Mouse (Mus musculus): Measurements from ENCODE around the gene Pramef20. TPM values are rescaled to one million over a fixed set of nuclear protein-coding genes. Genes with fewer than 3 reads are reported as not detected.
A peak's percentile ranks its signal among the peaks of the same experiment; 100 is the strongest.
"Not testable (repeated sequence)": the region's sequence is repeated elsewhere in the genome, so short reads cannot be mapped to it uniquely, and the experiment has no call there.

The Pramef20 gene
- polyA plus RNA-seq (2015; fragmentation: Nextera tagmentation; extraction: Ambion mirVana) = not detected in 2 replicates

GRCm38 (mm10) chr4:144377911-144378310 lies at the start of gene Pramef20:
Gene Pramef20, minus strand, starts transcription at chr4:144377933.
- Histone ChIP-seq H3K27ac (no peak within 1 kb of the TSS), H3K9ac (no peak within 1 kb of the TSS), H3K4me3 (no peak within 1 kb of the TSS), H3K4me2 (no peak within 1 kb of the TSS), H3K4me1 (no peaks in the 10 kb centered on the region), H3K36me3 (no peaks in the 10 kb centered on the region), H3K27me3 (no peaks in the 10 kb centered on the region), H3K9me3 (no peaks in the 10 kb centered on the region)
- no peak for ATAC-seq (ENCODE audit: insufficient number of reproducible peaks, low FRiP score, low TSS enrichment, low read depth)
- WGBS = 52% methylated on average over 2 of the region's 2 CpGs

DNA sequence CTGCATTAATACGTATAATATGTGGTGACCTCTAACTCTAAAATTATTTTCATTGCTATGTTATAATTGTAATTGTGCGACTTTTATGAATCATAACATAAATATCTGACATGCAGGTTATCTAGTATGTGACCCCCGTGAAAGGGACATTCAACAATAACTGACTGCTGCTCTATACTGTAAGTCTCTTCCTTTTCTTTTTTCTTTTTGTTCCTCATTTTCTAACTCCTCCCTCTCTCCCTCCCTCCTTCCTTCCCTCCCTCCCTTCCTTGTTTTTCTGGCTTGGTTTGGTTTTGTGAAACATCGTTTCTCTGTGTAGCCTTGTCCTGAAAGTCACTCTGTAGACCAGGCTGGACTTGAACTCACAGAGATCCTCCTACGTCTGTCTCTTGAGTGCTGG lies 46.9 kb upstream of the Pramef20 start:
- Histone ChIP-seq H3K4me3 (no peak overlapping the region), H3K4me2 (no peak overlapping the region), H3K9ac (no peak overlapping the region), H3K9me3 (no peaks in the 10 kb centered on the region), H3K27ac (no peak overlapping the region), H3K4me1 (no peaks in the 10 kb centered on the region), H3K36me3 (no peaks in the 10 kb centered on the region), H3K27me3 (no peaks in the 10 kb centered on the region)
- WGBS = 74% methylated on average over 5 of the region's 5 CpGs
- no peak for ATAC-seq (ENCODE audit: insufficient number of reproducible peaks, low FRiP score, low TSS enrichment, low read depth)

- Histone ChIP-seq H3K4me3 (no peak overlapping the region), H3K9ac (no peak overlapping the region), H3K4me2 (no peak overlapping the region), H3K9me3 (no peaks in the 10 kb centered on the region), H3K27ac (no peak overlapping the region), H3K36me3 (no peaks in the 10 kb centered on the region), H3K4me1 (no peaks in the 10 kb centered on the region), H3K27me3 (no peaks in the 10 kb centered on the region)
- no peak for ATAC-seq (ENCODE audit: insufficient number of reproducible peaks, low FRiP score, low TSS enrichment, low read depth)
Observed at GRCm38 (mm10) chr4:144420644-144421043, 42.9 kb upstream of the Pramef20 start.

DNA sequence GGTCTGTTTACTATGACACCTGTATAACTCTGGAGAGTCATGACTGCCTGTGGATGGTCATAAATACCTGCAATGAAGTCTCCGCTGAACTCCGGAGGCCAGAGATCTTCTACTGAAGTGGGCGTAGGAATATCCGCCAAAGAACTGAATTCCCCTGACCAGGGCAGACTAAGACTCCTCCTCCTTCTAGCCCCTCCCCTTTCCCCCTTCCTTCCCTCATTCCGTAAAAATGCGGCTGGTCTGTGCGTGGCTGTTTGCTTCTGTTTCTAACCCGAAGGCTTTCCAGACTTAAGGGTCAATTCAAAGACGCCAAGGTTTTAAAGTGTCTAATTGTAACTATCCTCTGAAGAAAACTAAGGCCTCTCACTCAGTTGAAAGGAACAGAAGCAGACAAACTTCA lies 30.6 kb upstream of the Pramef20 start, which contains the start of gene Pramef12:
Gene Pramef12, minus strand, starts transcription at position 175 of the 400 bp plus-strand sequence.
- no peak within 1 kb of the TSS for H3K27ac ChIP-seq
- no peaks in the 10 kb centered on the region for H3K9me3 ChIP-seq
- no peaks in the 10 kb centered on the region for H3K36me3 ChIP-seq
- H3K4me3 ChIP-seq = no peak within 1 kb of the TSS
- WGBS = 60% methylated on average over 9 of the region's 9 CpGs
- no peak for ATAC-seq (ENCODE audit: insufficient number of reproducible peaks, low FRiP score, low TSS enrichment, low read depth)
- H3K27me3 ChIP-seq = no peaks in the 10 kb centered on the region
- no peaks in the 10 kb centered on the region for H3K4me1 ChIP-seq
- H3K4me2 ChIP-seq = no peak within 1 kb of the TSS
- H3K9ac ChIP-seq = no peak within 1 kb of the TSS

- WGBS = 77% methylated on average over 3 of the region's 3 CpGs
- no peak overlapping the region for H3K27ac ChIP-seq
- H3K27me3 ChIP-seq = no peaks in the 10 kb centered on the region
- no peak for ATAC-seq (ENCODE audit: insufficient number of reproducible peaks, low FRiP score, low TSS enrichment, low read depth)
- H3K4me1 ChIP-seq = no peaks in the 10 kb centered on the region
- no peak overlapping the region for H3K4me3 ChIP-seq
- no peak overlapping the region for H3K9ac ChIP-seq
- H3K36me3 ChIP-seq = no peaks in the 10 kb centered on the region
- H3K4me2 ChIP-seq = no peak overlapping the region
- H3K9me3 ChIP-seq = no peaks in the 10 kb centered on the region
Observed at GRCm38 (mm10) chr4:144406261-144406660, 28.5 kb upstream of the Pramef20 start.

DNA sequence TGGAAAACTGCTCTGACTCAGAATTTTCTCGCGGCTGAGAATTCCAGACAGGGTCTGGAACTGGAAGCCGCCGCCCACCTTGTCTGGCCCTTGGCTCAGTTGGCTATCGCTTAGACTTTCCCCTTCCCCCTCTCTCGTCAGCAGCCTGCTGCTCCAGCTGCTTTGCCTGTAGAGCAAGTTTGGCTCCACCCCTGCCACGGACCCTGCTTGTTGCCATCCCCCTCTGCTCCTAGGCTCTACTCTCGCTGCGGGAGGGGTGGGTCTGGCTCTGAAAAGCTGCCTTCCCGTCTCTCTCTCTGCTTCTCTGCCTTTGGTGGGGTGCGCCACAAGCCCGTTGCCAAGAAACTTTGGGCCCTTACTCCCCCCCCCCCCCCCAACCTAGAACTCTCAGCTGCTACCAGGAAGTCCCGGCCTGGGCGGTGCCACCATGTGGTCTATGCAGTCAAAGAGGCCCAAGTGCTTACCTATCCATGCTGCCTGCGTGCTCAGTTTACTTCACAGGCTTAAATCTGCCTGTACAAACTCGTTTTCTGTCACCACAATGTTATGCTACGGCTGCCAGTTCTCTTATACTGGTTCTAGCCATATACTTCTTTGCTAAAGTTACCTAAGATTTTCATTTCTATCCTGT lies 26.8 kb upstream of the Pramef20 start:
- Histone ChIP-seq H3K4me2 (peak overlapping the region; percentile 49), H3K4me3 (peak overlapping the region; percentile 31), H3K27me3 (no peaks in the 10 kb centered on the region), H3K9me3 (no peaks in the 10 kb centered on the region), H3K9ac (0 out of 2 replicates have a peak overlapping the region, but pooled peaks have one; percentile 1), H3K36me3 (no peaks in the 10 kb centered on the region), H3K27ac (peak overlapping the region; percentile 87), H3K4me1 (no peaks in the 10 kb centered on the region)
- ATAC-seq (ENCODE audit: insufficient number of reproducible peaks, low FRiP score, low TSS enrichment, low read depth) = peak; percentile 87
- WGBS = 4% methylated on average over 17 of the region's 17 CpGs

GRCm38 (mm10) chr4:144402712-144403111 lies 25.0 kb upstream of the Pramef20 start:
- 44% methylated on average over 4 of the region's 4 CpGs for WGBS
- no peak for ATAC-seq (ENCODE audit: insufficient number of reproducible peaks, low FRiP score, low TSS enrichment, low read depth)

DNA sequence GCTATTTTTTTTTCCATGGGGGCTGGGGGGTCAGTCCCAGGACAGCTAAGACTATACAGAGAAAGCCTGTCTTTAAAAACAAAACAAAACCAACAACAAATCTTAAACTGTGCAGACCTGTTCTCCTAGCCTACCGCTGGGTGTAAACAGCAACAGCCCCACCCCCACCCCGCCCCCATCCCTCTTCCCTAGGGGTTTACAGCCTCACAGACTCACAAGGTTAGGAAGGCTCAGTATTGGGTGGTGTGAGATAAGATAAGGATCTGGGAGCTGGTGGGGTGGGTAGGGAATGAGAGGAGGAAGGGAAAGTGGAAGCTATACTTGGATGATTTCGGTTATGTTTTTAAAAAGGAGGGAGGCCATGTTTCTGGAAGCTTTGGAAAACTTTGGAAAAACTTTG lies 18.6 kb upstream of the Pramef20 start:
- no peaks in the 10 kb centered on the region for H3K27me3 ChIP-seq
- ATAC-seq (ENCODE audit: insufficient number of reproducible peaks, low FRiP score, low TSS enrichment, low read depth) = no peak
- 23% methylated on average over 3 of the region's 3 CpGs for WGBS

More at GRCm38 (mm10) chr4:144402712-144403111, 25.0 kb upstream of the Pramef20 start:
- Histone ChIP-seq H3K36me3 (no peaks in the 10 kb centered on the region), H3K4me3 (no peak overlapping the region), H3K9ac (no peak overlapping the region), H3K27me3 (no peaks in the 10 kb centered on the region), H3K27ac (no peak overlapping the region), H3K9me3 (no peaks in the 10 kb centered on the region), H3K4me1 (no peaks in the 10 kb centered on the region), H3K4me2 (no peak overlapping the region)

DNA sequence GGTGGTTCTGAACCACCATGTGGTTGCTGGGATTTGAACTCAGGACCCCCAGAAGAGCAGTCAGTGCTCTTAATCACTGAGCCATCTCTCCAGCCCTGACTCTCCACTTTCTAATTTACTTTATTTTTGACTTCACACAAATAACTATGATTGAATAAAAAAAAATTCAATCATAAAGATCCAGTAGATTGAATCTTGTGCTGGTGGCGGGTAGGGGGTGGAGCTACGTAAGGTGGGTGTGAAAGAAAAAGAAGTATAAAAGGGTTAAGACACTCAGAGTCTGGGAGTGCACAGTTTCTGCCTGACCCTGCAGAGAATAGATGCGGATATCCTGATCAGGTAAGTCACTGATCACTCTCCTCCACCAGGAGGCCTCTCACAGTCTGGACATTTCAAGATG lies 20.1 kb downstream of the Pramef20 start, which contains the start of gene Gm13119:
Gene Gm13119, plus strand, starts transcription at position 301 of the 400 bp plus-strand sequence.
- not testable (repeated sequence) for H3K9me3 ChIP-seq; ATAC-seq (ENCODE audit: insufficient number of reproducible peaks, low FRiP score, low TSS enrichment, low read depth); H3K36me3 ChIP-seq; H3K27ac ChIP-seq; H3K4me1 ChIP-seq; H3K4me2 ChIP-seq; H3K27me3 ChIP-seq; H3K4me3 ChIP-seq; H3K9ac ChIP-seq
- 81% methylated on average over 3 of the region's 3 CpGs for WGBS

More for the DNA sequence above, 18.6 kb upstream of the Pramef20 start:
- no peaks in the 10 kb centered on the region for H3K9me3 ChIP-seq
- no peaks in the 10 kb centered on the region for H3K4me1 ChIP-seq
- H3K4me3 ChIP-seq = no peak overlapping the region
- no peak overlapping the region for H3K4me2 ChIP-seq
- H3K36me3 ChIP-seq = no peaks in the 10 kb centered on the region
- H3K9ac ChIP-seq = no peak overlapping the region
- H3K27ac ChIP-seq = no peak overlapping the region

DNA sequence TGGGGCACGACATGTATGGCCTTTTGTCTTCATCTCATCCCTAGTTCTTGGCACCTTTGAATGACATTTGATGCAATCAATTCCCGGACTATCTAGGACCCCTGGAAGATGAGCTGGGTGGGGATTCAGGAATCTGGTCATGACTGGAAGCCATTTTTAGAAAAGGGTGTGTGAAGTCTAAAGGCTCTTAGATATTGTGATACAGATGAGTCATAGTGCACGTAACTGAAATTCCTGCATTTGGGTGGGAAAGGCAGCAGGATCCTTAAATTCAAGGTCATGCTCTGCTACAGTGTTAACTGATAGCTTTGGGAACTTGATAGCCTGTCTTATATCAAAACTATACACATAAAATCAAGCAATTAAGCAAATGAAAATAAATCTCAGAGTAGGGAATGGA lies 41.9 kb downstream of the Pramef20 start:
- H3K4me1 ChIP-seq; H3K9me3 ChIP-seq; H3K4me2 ChIP-seq; H3K4me3 ChIP-seq; H3K9ac ChIP-seq; H3K27me3 ChIP-seq; H3K27ac ChIP-seq; H3K36me3 ChIP-seq; ATAC-seq (ENCODE audit: insufficient number of reproducible peaks, low FRiP score, low TSS enrichment, low read depth): not testable (repeated sequence)
- 76% methylated on average over 3 of the region's 3 CpGs for WGBS

DNA sequence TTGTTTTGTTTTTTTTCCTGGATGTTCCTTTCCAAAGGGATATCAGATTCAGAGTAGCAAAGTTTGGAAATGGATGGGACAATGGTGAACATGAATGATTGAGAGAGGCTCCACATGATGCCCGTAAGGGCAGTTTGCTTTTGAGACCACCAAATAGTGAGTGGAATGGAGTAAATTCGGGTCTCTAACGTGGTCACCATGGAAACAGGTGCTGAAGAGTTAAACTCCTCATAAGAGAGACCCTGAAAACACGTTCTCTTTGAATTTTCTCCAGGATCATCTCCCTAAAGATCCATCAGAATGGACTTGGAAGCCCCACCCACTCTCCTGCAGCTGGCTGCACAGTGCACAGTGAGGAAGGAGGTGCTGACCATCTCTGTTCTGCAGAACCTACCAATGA lies 47.8 kb downstream of the Pramef20 start, which contains the start of gene Gm13128:
Gene Gm13128, plus strand, starts transcription at position 301 of the 400 bp plus-strand sequence.
- H3K9me3 ChIP-seq; H3K27me3 ChIP-seq; ATAC-seq (ENCODE audit: insufficient number of reproducible peaks, low FRiP score, low TSS enrichment, low read depth); H3K4me3 ChIP-seq; H3K4me1 ChIP-seq; H3K4me2 ChIP-seq; H3K27ac ChIP-seq; H3K36me3 ChIP-seq; H3K9ac ChIP-seq: not testable (repeated sequence)
- WGBS = 57% methylated on average over 4 of the region's 4 CpGs
